Mouse (Mus musculus): ENCODE results near the gene Hoxd8. TPM values are rescaled to one million over a fixed set of nuclear protein-coding genes. Genes with fewer than 3 reads are reported as not detected.

Gene Hoxd8
- polyA plus RNA-seq (2016; fragmentation: Nextera tagmentation; extraction: Ambion mirVana) = 1.6 and 2.6 TPM in 2 replicates

- no peaks in the 10 kb centered on the region for H3K36me3 ChIP-seq
- WGBS = under 1% methylated on average over 35 of the region's 52 CpGs
- ATAC-seq (ENCODE audit: insufficient number of reproducible peaks, insufficient read depth, low FRiP score, low TSS enrichment) = no peak
These were observed at the start of gene Hoxd8 for GRCm38 (mm10) chr2:74704393-74704998. Gene Hoxd8 (plus strand): TSS chr2:74704615.

GRCm38 (mm10) chr2:74654743-74655419, 49.5 kb upstream of the Hoxd8 start:
- H3K9ac ChIP-seq = no peak overlapping the region
- H3K27me3 ChIP-seq = peaks cover 78% of the 10 kb centered on the region
- H3K9me3 ChIP-seq = no peaks in the 10 kb centered on the region
- WGBS = 4% methylated on average over 15 of the region's 20 CpGs
- H3K36me3 ChIP-seq = no peaks in the 10 kb centered on the region
- H3K4me1 ChIP-seq = peaks cover 9% of the 10 kb centered on the region; the same call in 1 of the 2 replicates
- no peak for ATAC-seq (ENCODE audit: insufficient number of reproducible peaks, insufficient read depth, low FRiP score, low TSS enrichment)
- no peak overlapping the region for H3K4me3 ChIP-seq
- no peak overlapping the region for H3K4me2 ChIP-seq (replicated peaks)
- H3K27ac ChIP-seq = no peak overlapping the region

More at GRCm38 (mm10) chr2:74704393-74704998, at the start of gene Hoxd8:
- H3K9me3 ChIP-seq = no peaks in the 10 kb centered on the region
- H3K27me3 ChIP-seq = peaks cover 91% of the 10 kb centered on the region
- H3K4me2 ChIP-seq (replicated peaks) = peak within 1 kb of the TSS; percentile 58
- H3K27ac ChIP-seq = no peak within 1 kb of the TSS
- H3K4me3 ChIP-seq = peak within 1 kb of the TSS; percentile 36
- 0 out of 2 replicates have a peak, but pooled peaks cover 3% of the 10 kb centered on the region for H3K4me1 ChIP-seq
- peak within 1 kb of the TSS; percentile 45; the same call in 1 of the 2 replicates for H3K9ac ChIP-seq

GRCm38 (mm10) chr2:74655420-74655781, 49.0 kb upstream of the Hoxd8 start:
- Histone ChIP-seq H3K9me3 (no peaks in the 10 kb centered on the region), H3K4me3 (peak overlapping the region; percentile 32), H3K9ac (no peak overlapping the region; the same call in 1 of the 2 replicates), H3K36me3 (no peaks in the 10 kb centered on the region), H3K27me3 (peaks cover 73% of the 10 kb centered on the region), H3K4me1 (peaks cover 9% of the 10 kb centered on the region; the same call in 1 of the 2 replicates), H3K4me2 (replicated peaks) (peak overlapping the region; percentile 50), H3K27ac (no peak overlapping the region)
- ATAC-seq (ENCODE audit: insufficient number of reproducible peaks, insufficient read depth, low FRiP score, low TSS enrichment) = no peak
- WGBS = 0% methylated on average over 40 of the region's 47 CpGs

GRCm38 (mm10) chr2:74655821-74656631, 48.4 kb upstream of the Hoxd8 start:
- Histone ChIP-seq H3K4me2 (replicated peaks) (peak overlapping the region; percentile 50), H3K9ac (no peak overlapping the region; the same call in 1 of the 2 replicates), H3K36me3 (no peaks in the 10 kb centered on the region), H3K9me3 (no peaks in the 10 kb centered on the region), H3K27me3 (peaks cover 74% of the 10 kb centered on the region), H3K27ac (no peak overlapping the region), H3K4me3 (peak overlapping the region; percentile 32), H3K4me1 (peaks cover 9% of the 10 kb centered on the region; the same call in 1 of the 2 replicates)
- no peak for ATAC-seq (ENCODE audit: insufficient number of reproducible peaks, insufficient read depth, low FRiP score, low TSS enrichment)
- under 1% methylated on average over 65 of the region's 69 CpGs for WGBS

GRCm38 (mm10) chr2:74656632-74657021, 47.8 kb upstream of the Hoxd8 start:
- Histone ChIP-seq H3K36me3 (no peaks in the 10 kb centered on the region), H3K9ac (no peak overlapping the region), H3K4me1 (peaks cover 9% of the 10 kb centered on the region; the same call in 1 of the 2 replicates), H3K27ac (no peak overlapping the region), H3K9me3 (no peaks in the 10 kb centered on the region), H3K4me3 (no peak overlapping the region), H3K4me2 (replicated peaks) (no peak overlapping the region), H3K27me3 (peaks cover 75% of the 10 kb centered on the region)
- ATAC-seq (ENCODE audit: insufficient number of reproducible peaks, insufficient read depth, low FRiP score, low TSS enrichment) = no peak
- WGBS = 4% methylated on average over 4 of the region's 4 CpGs

- peak overlapping the region; percentile 15; the same call in 1 of the 2 replicates for H3K4me3 ChIP-seq
- 2% methylated on average over 62 of the region's 62 CpGs for WGBS
- no peaks in the 10 kb centered on the region for H3K9me3 ChIP-seq
- H3K27me3 ChIP-seq = peaks cover 75% of the 10 kb centered on the region
- H3K9ac ChIP-seq = no peak overlapping the region
- no peaks in the 10 kb centered on the region for H3K36me3 ChIP-seq
- peak overlapping the region; percentile 15; the same call in 1 of the 2 replicates for H3K4me2 ChIP-seq (replicated peaks)
- peaks cover 9% of the 10 kb centered on the region; the same call in 1 of the 2 replicates for H3K4me1 ChIP-seq
- H3K27ac ChIP-seq = no peak overlapping the region
- no peak for ATAC-seq (ENCODE audit: insufficient number of reproducible peaks, insufficient read depth, low FRiP score, low TSS enrichment)
These were observed 47.0 kb upstream of the Hoxd8 start for GRCm38 (mm10) chr2:74657251-74658023.

GRCm38 (mm10) chr2:74658024-74658666, 46.3 kb upstream of the Hoxd8 start:
- H3K4me1 ChIP-seq = peaks cover 9% of the 10 kb centered on the region; the same call in 1 of the 2 replicates
- H3K36me3 ChIP-seq = no peaks in the 10 kb centered on the region
- H3K9me3 ChIP-seq = no peaks in the 10 kb centered on the region
- ATAC-seq (ENCODE audit: insufficient number of reproducible peaks, insufficient read depth, low FRiP score, low TSS enrichment) = no peak
- H3K4me3 ChIP-seq = peak overlapping the region; percentile 15; the same call in 1 of the 2 replicates
- no peak overlapping the region for H3K4me2 ChIP-seq (replicated peaks)
- WGBS = 2% methylated on average over 15 of the region's 15 CpGs
- H3K9ac ChIP-seq = no peak overlapping the region
- H3K27me3 ChIP-seq = peaks cover 80% of the 10 kb centered on the region
- no peak overlapping the region for H3K27ac ChIP-seq

- Histone ChIP-seq H3K9me3 (no peaks in the 10 kb centered on the region), H3K4me2 (replicated peaks) (0 out of 2 replicates have a peak overlapping the region, but pooled peaks have one; percentile 11), H3K36me3 (no peaks in the 10 kb centered on the region), H3K9ac (no peak overlapping the region), H3K4me3 (peak overlapping the region; percentile 10; the same call in 1 of the 2 replicates), H3K4me1 (peaks cover 9% of the 10 kb centered on the region; the same call in 1 of the 2 replicates), H3K27ac (no peak overlapping the region), H3K27me3 (peaks cover 85% of the 10 kb centered on the region)
- no peak for ATAC-seq (ENCODE audit: insufficient number of reproducible peaks, insufficient read depth, low FRiP score, low TSS enrichment)
- under 1% methylated on average over 47 of the region's 47 CpGs for WGBS
These were observed 45.6 kb upstream of the Hoxd8 start for GRCm38 (mm10) chr2:74658667-74659371.

- H3K4me2 ChIP-seq (replicated peaks) = 0 out of 2 replicates have a peak within 1 kb of the TSS, but pooled peaks have one; percentile 11
- ATAC-seq (ENCODE audit: insufficient number of reproducible peaks, insufficient read depth, low FRiP score, low TSS enrichment) = no peak
- H3K27me3 ChIP-seq = peaks cover 85% of the 10 kb centered on the region
- no peaks in the 10 kb centered on the region for H3K9me3 ChIP-seq
- 2% methylated on average over 28 of the region's 28 CpGs for WGBS
- no peaks in the 10 kb centered on the region for H3K36me3 ChIP-seq
- H3K4me3 ChIP-seq = peak within 1 kb of the TSS; percentile 10; the same call in 1 of the 2 replicates
- peaks cover 9% of the 10 kb centered on the region; the same call in 1 of the 2 replicates for H3K4me1 ChIP-seq
- H3K27ac ChIP-seq = no peak within 1 kb of the TSS
- H3K9ac ChIP-seq = no peak within 1 kb of the TSS
These were observed 44.9 kb upstream of the Hoxd8 start, which contains the start of gene Evx2 for GRCm38 (mm10) chr2:74659507-74660005. Gene Evx2 (minus strand): TSS chr2:74659557.
